Mouse (Mus musculus): ENCODE data around the gene Ubqln4.

- no peak for TF ChIP-seq CTCF (IDR thresholded peaks at IDR 0.05 in 2 of 3, conservative IDR thresholded peaks at IDR 0.05 in 1 of 3; ENCODE audit: control insufficient read depth in 1 of 3, insufficient read depth in 1 of 3, low read depth in 2 of 3, low read length in 3 of 3, poor library complexity in 1 of 3, severe bottlenecking in 1 of 3)
- no peak for TF ChIP-seq E2F4 (IDR thresholded peaks at IDR 0.05; ENCODE audit: borderline replicate concordance, low read depth, low read length)
- TF ChIP-seq ZNF384 (IDR thresholded peaks at IDR 0.05; ENCODE audit: low read depth, low read length): no peak
- TF ChIP-seq NRF1 (IDR thresholded peaks at IDR 0.05; ENCODE audit: insufficient read depth, low read depth, low read length, poor library complexity, severe bottlenecking): no peak
- TF ChIP-seq CHD2 (IDR thresholded peaks at IDR 0.05; ENCODE audit: low read length): no peak
- TF ChIP-seq GABPA (IDR thresholded peaks at IDR 0.05; ENCODE audit: low read depth, low read length): no peak
- no peak for TF ChIP-seq MEF2A (IDR thresholded peaks at IDR 0.05; ENCODE audit: extremely low read depth, insufficient replicate concordance, low read depth, low read length, poor library complexity, severe bottlenecking)
- no peak for TF ChIP-seq SIN3A (IDR thresholded peaks at IDR 0.05; ENCODE audit: low read length)
- no peak for TF ChIP-seq POLR2A (IDR thresholded peaks at IDR 0.05; ENCODE audit: control insufficient read depth in 1 of 2, insufficient read depth in 1 of 2, low read depth in 1 of 2, low read length in 2 of 2, poor library complexity in 1 of 2)
Observed at GRCm38 (mm10) chr3:88609066-88609465, 55.5 kb downstream of the Ubqln4 start.

All from MEL (cell line).